Mouse (Mus musculus) megakaryocyte, adult 5-6 weeks (primary cell): ENCODE measurements around the gene Tnni1. TPM values are rescaled to one million over a fixed set of nuclear protein-coding genes. Genes with fewer than 3 reads are reported as not detected.

Source experiments
- ATAC-seq: 2 replicates; pipeline ENCODE4 v1.8.0; 2016; ENCODE audit warnings: mild to moderate bottlenecking, inconsistent platforms; ENCODE audit not compliant: poor library complexity, severe bottlenecking
- total RNA-seq, 2 experiments: library from RNA; stranded (forward) in 1 of 2; stranded (reverse) in 1 of 2; fragments of 153-499, 151-499 nt in 1 of 2; fragments of 221-1000, 200-1000 nt in 1 of 2; gene quantifications; 2 replicates each; pipeline versions ENCODE4 v1.2.3 to v1.2.4; 2015 to 2017

The Tnni1 gene
- total RNA-seq, 2 experiments from 2014 or later, result 0.45 TPM; not detected in 1

DNA sequence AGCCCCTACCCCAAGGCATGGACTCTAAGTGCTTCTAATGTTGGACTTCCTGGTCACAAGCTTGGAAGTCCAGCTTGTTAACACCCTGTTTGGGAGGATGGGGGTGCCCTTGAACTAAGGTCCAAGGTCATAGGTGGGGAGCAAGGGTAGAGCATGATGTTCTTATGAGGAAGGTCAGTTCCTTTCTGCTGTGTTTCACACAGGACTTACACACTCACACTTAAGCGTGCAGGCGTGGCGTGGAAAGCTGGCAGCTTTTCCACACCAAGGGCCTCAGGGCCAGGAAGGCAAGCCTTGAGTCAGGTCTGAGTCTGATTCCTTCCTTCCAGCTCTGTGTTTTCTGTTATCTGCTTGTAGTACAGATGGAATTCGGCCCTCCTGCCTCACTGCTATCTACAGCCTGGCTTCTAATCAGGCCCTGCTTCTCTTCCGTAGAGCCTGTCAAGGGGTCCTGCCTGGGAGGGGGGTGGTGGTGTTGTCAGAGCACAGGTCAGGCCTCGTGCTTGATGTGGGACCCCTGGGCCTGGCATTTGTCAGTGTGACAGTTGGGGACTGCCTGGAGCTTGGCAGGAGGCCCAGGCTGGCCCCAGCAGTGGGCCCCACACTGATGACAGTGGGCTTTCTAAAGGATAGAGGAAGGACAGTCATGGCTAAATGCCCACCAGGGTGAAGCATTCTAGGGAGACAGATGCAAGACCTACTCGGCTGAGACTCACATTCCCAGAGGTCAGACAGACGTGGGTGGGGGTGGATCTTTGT, 21.1 kb downstream of the Tnni1 start:
- no peak for ATAC-seq

- ATAC-seq, result no peak
Measured at GRCm38 (mm10) chr1:135807546-135807945, 28.3 kb downstream of the Tnni1 start.

- ATAC-seq, result no peak
Measured at GRCm38 (mm10) chr1:135810180-135810579, 30.9 kb downstream of the Tnni1 start.

DNA sequence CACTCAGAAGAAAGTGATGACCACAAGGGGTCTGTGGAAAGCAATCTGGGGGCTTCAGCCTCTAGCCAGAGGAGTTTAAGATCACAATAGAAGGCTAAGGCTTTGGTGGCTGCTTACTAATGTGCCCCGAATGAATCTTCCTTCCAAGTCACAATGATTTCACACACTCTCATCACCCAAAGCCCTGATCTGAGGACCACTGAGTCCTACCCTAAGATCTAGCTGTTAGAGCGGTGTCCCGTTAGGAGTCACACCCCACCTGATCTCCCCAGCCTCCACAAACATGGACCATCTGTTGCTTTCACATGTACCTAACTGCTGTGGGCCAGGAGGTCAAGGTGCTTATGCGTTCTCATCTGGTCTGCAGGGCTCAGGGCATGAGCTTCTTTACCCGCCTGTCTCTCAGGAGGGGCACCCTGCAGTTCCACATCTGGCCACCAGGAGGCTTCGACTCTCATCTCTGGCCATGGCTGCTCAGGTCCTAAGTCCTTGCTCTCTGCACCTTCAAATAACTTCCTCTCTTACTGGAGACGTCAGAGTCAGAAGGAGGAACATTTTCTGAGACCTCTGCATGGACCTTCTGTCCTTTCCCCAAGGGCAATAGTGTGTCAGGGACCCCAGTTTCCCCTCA, 31.9 kb downstream of the Tnni1 start:
- peak; percentile 90 for ATAC-seq

- ATAC-seq, result no peak
Measured at GRCm38 (mm10) chr1:135812205-135812604, 33.0 kb downstream of the Tnni1 start.

DNA sequence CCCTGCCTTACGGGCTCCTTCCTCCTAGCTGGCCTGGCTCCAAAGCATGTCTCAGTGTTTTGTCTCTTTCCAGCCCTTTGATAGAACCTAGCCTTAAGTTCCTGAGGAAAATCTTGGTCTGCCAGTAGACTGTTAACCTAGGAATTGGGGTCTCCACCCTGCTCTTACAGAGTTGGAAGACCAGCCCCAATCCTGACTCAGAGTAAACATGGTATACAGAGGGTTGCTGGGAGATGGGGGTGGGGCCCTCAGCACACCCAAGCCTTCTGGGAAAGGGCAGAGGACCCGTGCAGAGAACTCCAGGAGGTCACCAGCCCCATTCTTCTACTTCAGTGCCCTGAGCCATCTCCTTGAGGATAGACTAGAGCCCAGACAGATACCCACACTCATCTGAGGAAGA, 33.4 kb downstream of the Tnni1 start:
- ATAC-seq, result no peak

DNA sequence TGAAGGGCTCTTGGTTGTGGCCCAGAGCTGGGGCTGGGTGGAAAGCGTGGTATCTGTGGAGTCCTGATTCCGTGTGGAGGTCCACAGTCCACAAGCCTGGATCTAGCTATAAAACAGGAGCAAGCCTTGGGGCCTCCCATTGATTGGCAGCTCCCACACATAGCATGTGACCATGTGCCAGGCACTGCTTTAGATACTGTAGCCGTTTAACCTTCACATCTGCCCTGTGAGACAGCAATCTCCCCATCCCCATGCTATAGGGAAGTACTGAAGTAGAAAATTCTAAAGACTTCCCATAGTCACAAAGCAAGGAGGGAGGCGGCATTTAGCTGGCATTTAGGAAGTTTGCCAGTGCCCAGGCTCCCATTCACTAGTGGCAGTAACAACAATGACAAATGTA, 33.8 kb downstream of the Tnni1 start:
- ATAC-seq, result no peak

- no peak for ATAC-seq
Measured at GRCm38 (mm10) chr1:135813687-135814395, 34.6 kb downstream of the Tnni1 start.

- ATAC-seq, result no peak
Measured at GRCm38 (mm10) chr1:135814531-135814930, 35.3 kb downstream of the Tnni1 start.

DNA sequence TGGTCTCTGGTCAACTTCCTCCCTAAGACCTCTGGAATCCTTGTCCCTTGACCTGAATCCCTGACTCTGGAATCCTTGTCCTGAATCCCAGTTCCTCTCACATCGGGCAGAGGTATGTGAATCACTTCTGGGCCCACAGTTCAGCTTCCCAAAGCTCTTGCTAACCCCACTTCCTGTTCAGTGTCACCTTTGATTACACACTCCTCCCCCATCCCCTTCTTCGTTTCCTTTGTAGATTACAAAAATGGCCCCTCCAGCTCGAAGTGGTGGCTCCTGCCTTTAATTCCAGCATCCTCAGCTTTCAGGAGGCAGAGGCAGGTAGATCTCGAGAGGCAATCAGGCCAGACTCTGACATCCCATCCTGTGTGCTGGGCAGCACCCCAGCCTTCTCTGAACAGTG, 38.4 kb downstream of the Tnni1 start:
- no peak for ATAC-seq

GRCm38 (mm10) chr1:135818481-135819086, 39.4 kb downstream of the Tnni1 start, which contains the start of gene Lad1:
TSS of gene Lad1 (plus strand) at chr1:135818598.
- ATAC-seq, result no peak

GRCm38 (mm10) chr1:135820071-135820470, 40.8 kb downstream of the Tnni1 start:
- ATAC-seq, result no peak

- no peak for ATAC-seq
Measured at GRCm38 (mm10) chr1:135820736-135821364, 41.6 kb downstream of the Tnni1 start.

DNA sequence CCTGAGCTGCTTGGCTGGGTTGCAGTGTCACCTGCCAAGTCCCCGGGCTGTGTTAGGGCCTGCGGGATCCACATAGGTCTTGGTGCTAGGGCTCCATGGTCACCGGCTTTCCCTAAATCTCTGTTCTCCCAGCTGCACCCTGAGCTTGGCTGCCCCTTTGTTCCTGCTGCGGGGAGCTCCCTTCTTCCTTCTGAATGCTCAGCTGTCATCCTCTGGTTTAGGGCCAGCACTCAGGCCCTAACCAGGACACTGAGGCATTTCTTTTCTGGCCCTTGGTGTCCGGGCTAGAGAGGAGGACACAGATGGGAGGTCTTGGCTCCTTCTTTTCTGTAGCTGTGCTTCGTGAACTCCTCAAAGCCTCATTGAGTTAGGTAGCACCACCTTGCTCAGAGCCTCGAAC, 42.5 kb downstream of the Tnni1 start:
- ATAC-seq, result no peak

- peak; percentile 60; the same call in 1 of the 2 replicates for ATAC-seq
Measured at GRCm38 (mm10) chr1:135828918-135829317, 49.7 kb downstream of the Tnni1 start.

DNA sequence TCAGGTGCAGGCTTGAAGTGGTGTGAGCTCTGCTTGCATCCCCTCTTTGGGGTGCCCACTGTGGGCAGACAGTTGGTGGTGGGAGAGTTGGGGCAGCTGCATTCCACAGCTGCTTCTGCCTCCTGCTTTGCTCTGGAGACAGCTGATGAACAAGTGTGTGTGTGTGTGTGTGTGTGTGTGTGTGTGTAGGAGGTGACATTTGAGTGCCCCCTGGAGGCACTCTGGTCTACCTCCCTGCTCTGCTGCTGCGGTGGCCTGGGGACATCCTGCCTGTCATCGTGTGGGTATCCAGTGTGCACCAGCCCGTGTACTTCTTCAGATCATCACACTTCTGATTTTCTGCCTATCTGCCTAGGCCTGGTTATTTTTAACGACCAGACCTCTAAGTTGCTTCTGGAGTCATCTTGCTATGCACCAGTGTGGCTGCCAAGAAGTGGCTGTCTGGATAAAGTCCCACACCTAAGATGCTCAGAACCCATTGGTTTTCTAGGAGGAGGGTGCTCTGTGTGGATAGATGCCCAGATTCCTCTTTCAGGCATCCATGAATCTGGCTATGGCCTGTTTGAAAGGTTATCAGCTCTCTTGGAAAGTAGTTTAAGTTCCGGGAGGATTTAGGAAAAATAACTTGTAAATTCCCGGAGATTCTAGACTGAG, 55.1 kb downstream of the Tnni1 start:
- no peak for ATAC-seq

DNA sequence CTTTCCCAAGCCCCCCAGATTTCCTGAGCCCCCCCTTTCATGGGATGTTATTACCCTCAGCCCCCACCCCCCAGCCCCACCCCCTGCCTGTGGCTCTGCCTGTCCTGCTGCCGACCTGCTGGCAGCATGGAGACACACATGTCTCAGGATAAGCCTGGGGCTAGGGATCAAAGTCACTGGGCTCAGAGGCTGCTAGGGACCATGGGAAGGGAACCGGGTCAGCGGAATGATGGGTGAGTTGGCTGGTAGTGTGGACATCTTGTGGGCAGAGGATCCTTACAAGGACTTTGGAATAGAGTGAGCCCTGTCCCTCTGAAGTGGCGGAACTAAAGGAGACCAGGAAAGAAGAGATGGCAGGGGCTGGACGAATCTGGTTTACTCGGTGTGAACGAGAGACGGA, 55.7 kb downstream of the Tnni1 start:
- ATAC-seq, result no peak

- ATAC-seq, result no peak
Measured at GRCm38 (mm10) chr1:135835716-135836483, 56.7 kb downstream of the Tnni1 start, which contains the start of gene Tnnt2. TSS of gene Tnnt2 (plus strand) at chr1:135836354.

DNA sequence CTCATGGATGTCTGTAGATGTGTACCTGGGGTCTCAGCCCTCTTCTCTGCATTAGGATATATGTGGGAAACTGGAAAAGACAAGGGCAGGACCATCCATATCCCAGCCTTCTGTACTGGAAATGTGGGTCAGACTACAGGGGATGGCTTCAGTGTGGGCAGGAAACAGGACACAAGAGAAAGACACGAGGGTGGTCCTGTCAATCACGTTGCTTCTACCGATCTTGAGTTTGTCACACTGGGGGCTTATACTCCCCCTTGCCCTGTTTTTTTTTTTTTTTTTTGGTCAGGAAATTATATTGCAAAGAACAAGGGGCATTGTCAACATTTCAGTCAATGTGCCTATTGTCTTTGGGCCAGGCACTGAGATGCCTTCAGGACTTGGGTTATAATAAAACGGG, 59.4 kb downstream of the Tnni1 start:
- no peak for ATAC-seq

DNA sequence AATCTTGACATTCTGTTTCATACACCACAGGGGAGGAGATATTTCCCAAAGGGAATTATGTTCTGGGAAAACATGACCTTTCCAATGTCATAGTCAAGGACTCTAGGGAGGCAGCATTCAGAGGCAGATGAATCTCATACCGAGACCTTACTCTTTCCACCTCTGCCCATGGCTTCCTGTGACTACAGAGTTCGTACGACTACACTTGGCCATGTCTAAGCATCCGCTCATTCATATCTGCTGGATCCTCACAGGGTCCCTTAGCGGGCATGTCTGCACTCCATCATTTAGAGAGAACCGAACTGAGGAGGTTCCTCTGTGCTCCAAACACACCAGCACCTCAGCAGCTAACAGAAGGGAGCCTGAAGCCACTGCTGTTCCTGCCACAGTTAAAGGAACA, 59.8 kb downstream of the Tnni1 start:
- no peak for ATAC-seq
